Mouse (Mus musculus) C2C12 (cell line): ENCODE measurements around the gene Gnaq. TPM values are rescaled to one million over a fixed set of nuclear protein-coding genes. Genes with fewer than 3 reads are reported as not detected.
A peak's percentile ranks its signal among the peaks of the same experiment; 100 is the strongest.

Experiments
- H3K27me3 ChIP-seq: one replicate; pipeline ENCODE4 v1.6.1; 2011; ENCODE audit not compliant: control insufficient read depth, insufficient read depth, insufficient read length
- H3K36me3 ChIP-seq: one replicate; pipeline ENCODE4 v1.6.1; 2011; ENCODE audit not compliant: control insufficient read depth, insufficient read depth
- H3K4me3 ChIP-seq: one replicate; pipeline ENCODE4 v1.5.1; 2011; ENCODE audit warnings: mild to moderate bottlenecking, control low read depth; ENCODE audit not compliant: poor library complexity, insufficient read depth, severe bottlenecking
- H3K79me2 ChIP-seq: one replicate; pipeline ENCODE4 v1.6.1; 2011; ENCODE audit not compliant: control insufficient read depth, insufficient read depth
- H3K79me3 ChIP-seq: one replicate; pipeline ENCODE4 v1.6.1; 2011; ENCODE audit warnings: low read depth, control low read depth
- H3ac ChIP-seq: one replicate; pipeline ENCODE3; 2011; ENCODE audit warnings: low read depth; ENCODE audit not compliant: control insufficient read depth, insufficient read length
- CEBPB ChIP-seq: IDR thresholded peaks from one replicate; pipeline ENCODE4 v1.6.1; 2011; ENCODE audit warnings: low read depth, mild to moderate bottlenecking, control low read depth, moderate library complexity
- CTCF ChIP-seq: IDR thresholded peaks from one replicate; pipeline ENCODE4 v1.5.1; 2011; ENCODE audit not compliant: control insufficient read depth, insufficient read depth, insufficient read length
- FOSL1 ChIP-seq: IDR thresholded peaks from one replicate; pipeline ENCODE4 v1.8.0; 2011; ENCODE audit warnings: mild to moderate bottlenecking, low read length; ENCODE audit not compliant: poor library complexity, insufficient read depth, severe bottlenecking
- MAX ChIP-seq: IDR thresholded peaks from one replicate; pipeline ENCODE4 v1.6.1; 2011; ENCODE audit warnings: mild to moderate bottlenecking, control low read depth
- MYOD1 ChIP-seq: IDR thresholded peaks from one replicate; pipeline ENCODE4 v1.6.1; 2011; ENCODE audit warnings: low read depth; ENCODE audit not compliant: control insufficient read depth, insufficient read length
- MYOG ChIP-seq: IDR thresholded peaks from one replicate; pipeline ENCODE4 v1.6.1; 2011; ENCODE audit not compliant: control insufficient read depth, insufficient read length; ENCODE audit errors: extremely low read depth
- USF1 ChIP-seq: IDR thresholded peaks from one replicate; pipeline ENCODE4 v1.6.1; 2011; ENCODE audit warnings: low read depth, mild to moderate bottlenecking, control low read depth, moderate library complexity
- polyA plus RNA-seq: library from polyadenylated mRNA; unstranded; fragments of >200 nt; fragmentation: generic; extraction: Trizol; gene quantifications from one replicate; pipeline ENCODE4 v1.2.1, GENCODE M21; 2012; ENCODE audit warnings: missing spikeins

Gnaq gene
- polyA plus RNA-seq, 1 experiment, result 9.5 TPM

DNA sequence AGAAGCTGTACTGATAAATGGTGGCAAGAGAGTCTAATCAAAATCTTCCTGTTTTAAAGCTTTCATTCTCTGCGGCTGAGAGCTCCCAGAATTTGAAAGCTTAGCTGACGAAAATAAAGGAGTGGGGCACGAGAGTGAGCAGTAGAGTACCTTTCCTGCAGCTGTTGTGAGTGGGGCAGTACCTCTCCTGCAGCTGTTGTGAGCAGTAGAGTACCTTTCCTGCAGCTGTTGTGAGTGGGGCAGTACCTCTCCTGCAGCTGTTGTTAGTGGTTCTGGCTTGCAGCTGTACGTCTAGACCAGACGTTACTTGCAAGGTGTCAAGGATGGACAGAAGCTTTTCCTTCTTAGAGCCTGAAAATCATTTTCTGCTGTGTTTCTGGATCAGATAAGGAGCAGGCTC lies 119.2 kb downstream of the Gnaq start:
- Histone ChIP-seq H3ac (no peak overlapping the region), H3K36me3 (no peaks in the 10 kb centered on the region), H3K4me3 (no peak overlapping the region), H3K79me2 (peaks cover 11% of the 10 kb centered on the region), H3K27me3 (no peaks in the 10 kb centered on the region), H3K79me3 (peaks cover 2% of the 10 kb centered on the region)
- TF ChIP-seq MYOD1, result peak; percentile 96
- TF ChIP-seq MAX, result no peak

DNA sequence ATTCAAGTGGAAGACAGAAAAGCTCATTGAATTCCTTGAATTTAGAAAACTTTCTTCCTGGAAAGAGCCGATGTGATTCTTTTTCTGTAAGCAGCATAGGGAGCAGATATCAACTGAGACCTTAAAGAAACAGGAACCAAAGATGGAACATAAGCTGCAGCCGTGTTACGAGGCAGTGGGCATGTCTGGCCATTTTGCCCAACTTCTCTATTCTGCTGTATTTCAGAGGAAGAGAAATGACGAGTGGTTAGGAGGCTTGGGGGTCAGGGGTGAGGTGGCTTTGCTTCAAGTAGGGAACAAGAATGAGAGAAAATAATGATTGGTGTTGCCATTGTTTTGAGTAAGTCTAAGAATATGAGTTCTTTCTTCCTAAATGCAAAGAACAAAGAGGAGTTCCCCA lies 120.1 kb downstream of the Gnaq start:
- no peak for TF ChIP-seq MYOD1
- TF ChIP-seq MYOG, result no peak
- TF ChIP-seq CEBPB, result no peak
- no peak for TF ChIP-seq FOSL1
- TF ChIP-seq CTCF, result no peak
- no peak for TF ChIP-seq USF1
- no peaks in the 10 kb centered on the region for H3K27me3 ChIP-seq
- peaks cover 8% of the 10 kb centered on the region for H3K79me2 ChIP-seq
- peaks cover 2% of the 10 kb centered on the region for H3K79me3 ChIP-seq
- no peaks in the 10 kb centered on the region for H3K36me3 ChIP-seq
- no peak overlapping the region for H3K4me3 ChIP-seq
- no peak overlapping the region for H3ac ChIP-seq

DNA sequence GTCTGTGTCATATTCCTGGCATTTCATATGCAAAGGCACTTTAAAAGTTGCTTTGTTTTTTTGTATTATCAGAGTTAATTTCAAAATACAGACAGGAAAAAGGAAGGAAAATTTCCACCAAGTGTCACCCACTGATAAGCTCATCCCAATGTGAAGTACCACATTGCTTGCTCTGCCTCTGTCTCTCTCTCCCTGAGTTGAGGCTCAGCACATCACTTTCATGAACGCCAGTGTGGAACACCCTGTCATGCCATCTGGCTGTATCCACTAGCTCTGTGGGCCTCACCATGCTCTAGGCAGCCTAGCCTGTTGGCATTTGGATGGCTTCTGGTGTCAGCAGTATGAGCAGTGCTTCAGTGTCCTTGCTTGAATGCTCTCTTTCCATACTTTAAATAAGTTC lies 122.2 kb downstream of the Gnaq start:
- no peaks in the 10 kb centered on the region for H3K79me2 ChIP-seq
- H3K27me3 ChIP-seq, result no peaks in the 10 kb centered on the region
- H3ac ChIP-seq, result no peak overlapping the region
- no peak overlapping the region for H3K4me3 ChIP-seq
- no peaks in the 10 kb centered on the region for H3K36me3 ChIP-seq
- H3K79me3 ChIP-seq, result peaks cover 2% of the 10 kb centered on the region
- TF ChIP-seq MYOD1 (no peak), CTCF (no peak), MYOG (no peak)

GRCm38 (mm10) chr19:16255294-16255693 lies 122.7 kb downstream of the Gnaq start:
- H3K4me3 ChIP-seq, result no peak overlapping the region
- no peaks in the 10 kb centered on the region for H3K36me3 ChIP-seq
- TF ChIP-seq CTCF (no peak), FOSL1 (no peak), MYOG (no peak)
- H3K79me3 ChIP-seq, result peaks cover 2% of the 10 kb centered on the region
- no peaks in the 10 kb centered on the region for H3K79me2 ChIP-seq
- no peak overlapping the region for H3ac ChIP-seq
- H3K27me3 ChIP-seq, result no peaks in the 10 kb centered on the region

DNA sequence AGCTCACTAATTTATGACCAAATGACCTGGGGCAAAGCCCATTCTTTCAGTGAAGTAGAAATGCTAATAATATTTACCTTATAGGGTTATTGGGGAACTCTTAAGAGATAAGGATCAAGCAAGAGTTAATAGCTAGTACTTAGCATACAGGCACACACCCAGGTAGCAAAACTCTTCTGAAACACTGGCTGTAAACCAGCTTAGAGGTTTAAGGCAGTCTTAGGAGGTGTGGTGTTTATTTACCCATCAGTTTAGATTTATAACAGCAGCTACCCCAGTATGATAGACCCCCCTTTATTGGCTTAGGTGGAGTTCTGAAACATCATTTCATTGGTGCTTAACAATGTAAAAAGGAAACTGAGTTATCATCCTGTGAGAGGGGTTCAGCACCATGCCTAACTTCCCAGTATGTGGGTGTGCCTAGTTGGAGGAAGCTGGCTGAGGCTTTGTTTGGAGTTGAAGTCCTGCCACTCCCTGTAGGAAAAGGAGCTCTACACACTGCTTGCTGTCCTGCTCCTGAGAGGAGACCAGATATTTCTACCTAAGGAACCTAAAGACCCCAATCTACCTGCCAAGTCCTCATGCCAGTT lies 126.2 kb downstream of the Gnaq start:
- H3K4me3 ChIP-seq, result no peak overlapping the region
- no peaks in the 10 kb centered on the region for H3K79me2 ChIP-seq
- H3K27me3 ChIP-seq, result no peaks in the 10 kb centered on the region
- peaks cover 2% of the 10 kb centered on the region for H3K79me3 ChIP-seq
- no peak overlapping the region for H3ac ChIP-seq
- TF ChIP-seq CTCF (no peak), USF1 (no peak), MAX (no peak), FOSL1 (no peak), CEBPB (no peak), MYOG (no peak), MYOD1 (no peak)
- H3K36me3 ChIP-seq, result no peaks in the 10 kb centered on the region

DNA sequence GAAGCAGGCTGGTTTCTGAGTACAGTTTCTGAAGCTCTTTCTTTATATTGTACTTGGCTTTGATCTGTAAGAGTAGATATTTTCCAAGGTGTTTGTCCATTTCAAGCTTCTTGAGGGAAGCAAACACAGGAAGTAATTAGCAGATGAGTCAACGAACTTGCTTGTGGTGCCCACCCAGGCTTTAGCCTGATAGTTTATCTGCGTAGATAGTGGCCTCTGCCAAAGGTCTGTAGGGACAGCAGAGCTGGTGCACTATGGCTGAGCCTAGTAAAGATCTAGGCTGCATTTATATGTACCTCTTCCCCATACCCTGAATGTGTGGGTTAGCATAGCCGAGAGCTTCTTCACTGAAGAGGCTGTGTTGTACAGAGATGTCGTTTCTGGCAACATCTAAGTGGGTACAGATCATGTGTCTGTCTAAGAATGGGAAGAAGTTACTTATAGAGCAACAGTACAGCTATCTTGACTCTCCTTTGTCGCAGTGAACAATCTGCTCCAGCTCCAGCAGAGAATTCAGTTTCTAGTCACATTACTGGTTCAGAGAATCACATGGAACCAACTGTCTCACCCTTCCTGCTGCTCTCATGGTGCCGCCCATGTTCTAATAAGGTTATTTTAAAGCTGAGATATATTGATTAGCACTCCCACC lies 127.3 kb downstream of the Gnaq start:
- Histone ChIP-seq H3ac (no peak overlapping the region), H3K79me3 (peaks cover 2% of the 10 kb centered on the region), H3K79me2 (no peaks in the 10 kb centered on the region), H3K4me3 (no peak overlapping the region), H3K27me3 (no peaks in the 10 kb centered on the region), H3K36me3 (no peaks in the 10 kb centered on the region)
- no peak for TF ChIP-seq MAX
- TF ChIP-seq CTCF, result no peak
- no peak for TF ChIP-seq FOSL1
- no peak for TF ChIP-seq CEBPB
- no peak for TF ChIP-seq MYOG
